Mouse (Mus musculus): ENCODE data around the gene Tex10. TPM values are rescaled to one million over a fixed set of nuclear protein-coding genes. Genes with fewer than 3 reads are reported as not detected.

The Tex10 gene
- 10 to 100 TPM; 30.6 to 35.7 TPM for total RNA-seq (2021)

GRCm38 (mm10) chr4:48472792-48473650 is at the start of gene Tex10:
Tex10 (minus strand) TSS chr4:48473459.
- intact Hi-C loops (cut with DNase I) = no loop called here
- DNase-seq = peak; percentile 95

GRCm38 (mm10) chr4:48510861-48511260 is 37.6 kb upstream of the Tex10 start:
- no peak for DNase-seq
- intact Hi-C loops (cut with DNase I) = no loop called here

DNA sequence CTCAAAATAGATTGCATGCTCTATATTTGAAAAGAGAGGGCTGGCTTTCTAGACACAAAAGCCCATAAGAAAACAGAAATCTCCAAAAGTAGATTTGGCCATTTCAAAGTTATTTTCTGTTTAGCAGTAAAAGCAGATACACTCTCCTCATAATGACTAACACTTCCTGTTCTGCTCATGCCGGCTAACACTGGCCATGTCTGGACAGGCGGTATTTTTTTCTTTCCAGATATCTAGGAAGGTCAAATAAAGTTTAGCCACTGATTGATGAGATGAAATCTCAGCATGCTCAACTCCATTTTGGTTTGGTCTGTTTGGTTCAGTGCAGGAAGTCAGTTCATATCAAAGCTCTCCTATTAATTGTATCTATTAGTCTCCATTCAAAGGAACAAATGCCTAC is 19.3 kb upstream of the Tex10 start:
- intact Hi-C loops (cut with DNase I) = no loop called here
- no peak for DNase-seq

GRCm38 (mm10) chr4:48491290-48491743 is 18.1 kb upstream of the Tex10 start:
- no peak for DNase-seq
- intact Hi-C loops (cut with DNase I) = no loop called here

DNA sequence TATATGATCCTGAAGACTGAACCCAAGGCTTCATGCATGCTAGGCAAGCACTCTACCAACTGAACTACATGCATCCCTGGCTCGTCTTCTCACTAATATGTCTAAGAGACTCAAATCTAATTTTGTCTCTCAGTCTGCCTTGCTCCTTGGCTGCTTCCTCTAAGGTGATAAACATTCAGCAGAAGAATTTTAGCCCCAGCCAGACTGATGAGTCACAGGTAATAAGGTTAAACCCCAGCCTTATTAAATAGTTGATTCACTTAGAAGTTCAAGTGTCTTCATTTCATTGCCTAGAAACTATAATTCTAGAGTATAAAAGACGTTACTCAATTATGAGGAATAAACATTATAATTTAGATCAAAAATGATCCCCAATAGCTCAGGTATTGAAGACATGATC is 15.7 kb upstream of the Tex10 start:
- no peak for DNase-seq
- intact Hi-C loops (cut with DNase I) = no loop called here

DNA sequence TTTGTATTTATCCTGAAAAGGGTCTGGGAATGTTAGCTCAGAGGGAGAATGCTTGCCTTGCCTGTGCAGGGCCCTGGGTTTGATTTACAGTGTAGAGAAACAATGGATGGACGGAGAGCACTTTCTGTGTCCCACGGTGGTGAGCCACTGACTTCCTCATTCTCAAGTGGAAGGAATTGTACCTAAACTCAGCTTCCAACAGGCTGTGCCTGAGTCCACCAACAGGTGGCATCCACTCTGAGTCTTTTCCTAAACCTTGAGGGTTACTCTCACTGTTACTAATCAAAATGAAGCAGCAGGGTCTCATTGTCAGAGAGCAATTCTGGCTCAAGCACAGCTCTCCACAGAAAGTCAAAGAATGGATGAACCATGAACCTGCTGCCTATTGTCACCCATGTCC is 8.0 kb upstream of the Tex10 start:
- intact Hi-C loops (cut with DNase I) = no loop called here
- peak; percentile 10 for DNase-seq

GRCm38 (mm10) chr4:48473651-48474011 is 372 bp upstream of the Tex10 start:
- no peak for DNase-seq
- intact Hi-C loops (cut with DNase I) = no loop called here

GRCm38 (mm10) chr4:48472052-48472791 is 1.0 kb downstream of the Tex10 start:
- no peak for DNase-seq
- intact Hi-C loops (cut with DNase I) = no loop called here

DNA sequence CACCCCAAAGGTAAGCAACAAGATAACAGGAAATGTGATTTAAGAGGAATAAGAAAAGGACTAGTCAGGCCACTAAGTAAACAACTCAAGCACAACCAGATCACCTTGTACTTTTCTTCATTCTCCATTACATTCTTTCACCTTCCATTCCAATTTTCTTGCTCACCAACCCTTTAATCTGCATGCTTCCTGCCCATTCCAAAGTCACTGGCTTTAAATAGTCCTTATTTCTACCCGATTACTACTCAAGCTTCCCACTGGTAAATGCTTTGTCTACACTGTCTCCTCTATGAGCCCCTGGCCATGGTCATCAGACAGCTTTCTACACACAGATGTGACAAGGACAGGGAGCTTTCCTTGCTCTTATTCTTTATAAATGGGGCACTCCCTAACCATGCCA is 2.3 kb downstream of the Tex10 start:
- intact Hi-C loops (cut with DNase I) = no loop called here
- DNase-seq = no peak

DNA sequence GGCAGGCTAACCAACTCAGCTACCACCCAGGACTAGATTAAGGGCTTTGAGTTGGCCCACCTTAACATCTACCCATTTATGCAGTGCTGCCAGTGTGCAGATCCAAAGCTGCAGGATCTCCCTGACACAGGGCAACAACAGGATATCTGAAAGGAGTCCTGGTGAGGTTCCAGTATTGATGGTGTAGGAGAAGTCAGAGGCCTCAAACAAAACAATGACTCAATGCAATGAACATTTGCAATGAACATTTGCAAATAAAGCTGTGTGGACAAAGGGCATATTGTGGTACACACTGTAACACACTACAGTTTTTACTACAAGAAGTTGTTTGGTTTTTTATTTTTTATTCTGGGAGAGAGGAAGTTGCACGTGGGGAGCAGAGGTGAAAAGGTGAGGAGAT is 12.2 kb downstream of the Tex10 start:
- no peak for DNase-seq
- intact Hi-C loops (cut with DNase I) = no loop called here

GRCm38 (mm10) chr4:48458436-48458835 is 14.8 kb downstream of the Tex10 start:
- intact Hi-C loops (cut with DNase I) = no loop called here
- no peak for DNase-seq

- no peak for DNase-seq
- intact Hi-C loops (cut with DNase I) = loop anchor here (5.0 kb wide), 1 partner anchor 1037 kb away; no protein-coding TSS in a partner anchor
These were observed 19.0 kb downstream of the Tex10 start for GRCm38 (mm10) chr4:48454106-48454773.

GRCm38 (mm10) chr4:48428054-48428453 is 45.2 kb downstream of the Tex10 start:
- DNase-seq = no peak
- intact Hi-C loops (cut with DNase I) = no loop called here

- DNase-seq = no peak
- intact Hi-C loops (cut with DNase I) = no loop called here
These were observed 45.8 kb downstream of the Tex10 start for GRCm38 (mm10) chr4:48427413-48427812.

DNA sequence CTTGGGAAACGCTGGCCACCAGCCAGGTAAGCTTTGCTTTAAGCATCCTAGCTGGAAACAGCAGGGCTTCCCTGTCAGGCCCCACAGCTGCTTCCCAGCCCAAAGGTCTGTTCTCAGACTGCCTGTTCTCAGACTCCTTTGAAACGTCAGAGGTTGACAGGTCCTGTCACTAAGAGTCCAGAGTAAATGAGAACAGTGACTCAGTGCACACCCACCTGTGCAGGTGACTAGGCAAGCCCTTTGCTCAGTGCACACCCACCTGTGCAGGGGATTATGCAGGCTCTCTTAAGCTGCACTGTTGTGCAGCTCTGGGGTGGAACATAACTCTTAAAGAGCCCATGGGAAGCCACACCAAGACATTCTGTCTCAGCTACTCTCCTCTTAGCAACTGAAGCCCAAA is 49.5 kb downstream of the Tex10 start:
- no peak for DNase-seq
- intact Hi-C loops (cut with DNase I) = no loop called here

GRCm38 (mm10) chr4:48422633-48423032 is 50.6 kb downstream of the Tex10 start:
- DNase-seq = no peak
- intact Hi-C loops (cut with DNase I) = no loop called here

- no peak for DNase-seq
- intact Hi-C loops (cut with DNase I) = no loop called here
These were observed 54.3 kb downstream of the Tex10 start for GRCm38 (mm10) chr4:48418831-48419468.

- intact Hi-C loops (cut with DNase I) = no loop called here
- DNase-seq = no peak
These were observed 57.4 kb downstream of the Tex10 start for GRCm38 (mm10) chr4:48415838-48416335.

DNA sequence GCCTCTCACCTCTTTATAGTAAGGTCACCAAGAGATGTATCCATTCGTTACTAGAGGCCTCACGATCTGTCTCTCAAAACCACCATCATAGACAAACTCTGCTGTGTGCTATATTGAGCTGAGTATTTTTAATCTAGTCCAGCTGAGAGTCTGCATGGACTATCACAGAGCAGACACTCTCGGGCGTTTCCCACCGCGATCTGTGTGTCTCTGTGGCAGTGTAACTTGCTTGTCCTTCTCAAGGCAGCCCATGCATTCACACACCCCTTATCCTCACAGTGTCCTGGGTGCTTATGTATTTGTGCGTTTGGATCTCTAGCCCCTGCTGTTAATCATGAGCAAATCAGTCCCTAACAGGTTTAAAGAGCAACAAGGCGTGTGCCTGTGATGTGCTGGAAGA is 59.8 kb downstream of the Tex10 start:
- intact Hi-C loops (cut with DNase I) = no loop called here
- no peak for DNase-seq

GRCm38 (mm10) chr4:48407350-48408039 is 65.8 kb downstream of the Tex10 start:
- intact Hi-C loops (cut with DNase I) = loop anchor here (10.0 kb wide), 1 partner anchor 883 kb away; no protein-coding TSS in a partner anchor

More at GRCm38 (mm10) chr4:48407350-48408039, 65.8 kb downstream of the Tex10 start:
- DNase-seq = peak; percentile 60
